Mouse (Mus musculus) CH12.LX (cell line): ENCODE data around the gene Got2. TPM values are rescaled to one million over a fixed set of nuclear protein-coding genes. Genes with fewer than 3 reads are reported as not detected.

Experiments used
- DNase-seq: peaks from one replicate; pipeline ENCODE4 v3.0.0-alpha.2; 2013; ENCODE audit errors: extremely low read depth
- H3K27ac ChIP-seq: 2 replicates; pipeline ENCODE4 v1.5.1; 2012; ENCODE audit warnings: low read depth, mild to moderate bottlenecking, control low read depth, moderate library complexity; ENCODE audit not compliant: insufficient read depth
- H3K27me3 ChIP-seq: replicated peaks from 2 replicates; pipeline ENCODE3; 2012; ENCODE audit warnings: inconsistent platforms
- H3K36me3 ChIP-seq, 2 experiments: replicated peaks in 1 of 2; 2 replicates each; pipeline versions ENCODE3 to v1.6.1; 2012; ENCODE audit warnings: inconsistent platforms in 1 of 2, low read length in 1 of 2, mild to moderate bottlenecking in 1 of 2, mixed read lengths in 1 of 2, moderate library complexity in 1 of 2; ENCODE audit not compliant: control insufficient read depth in 1 of 2, insufficient read depth in 1 of 2
- H3K4me1 ChIP-seq, 2 experiments: 2 replicates each; pipeline ENCODE4 v1.6.1; 2012; ENCODE audit warnings: inconsistent platforms in 1 of 2, moderate library complexity in 1 of 2; ENCODE audit not compliant: insufficient read depth in 2 of 2, control insufficient read depth in 1 of 2
- H3K4me2 ChIP-seq: 2 replicates; pipeline ENCODE4 v1.6.1; 2012; ENCODE audit warnings: low read depth, mild to moderate bottlenecking, control low read depth; ENCODE audit not compliant: poor library complexity, insufficient read depth, severe bottlenecking
- H3K4me3 ChIP-seq, 3 experiments: fragments of 150-350 bp in 1 of 3; sonication (generic) in 1 of 3; replicated peaks in 1 of 3; 2 replicates each; pipeline versions ENCODE3 to v1.5.1; 2011 to 2012; ENCODE audit warnings: low read depth in 2 of 3, low read length in 2 of 3, mild to moderate bottlenecking in 2 of 3, moderate library complexity in 2 of 3, control low read depth in 1 of 3, improper control_type of control experiment in 1 of 3, inconsistent platforms in 1 of 3, mixed read lengths in 1 of 3; ENCODE audit not compliant: poor library complexity in 1 of 3
- H3K79me2 ChIP-seq: replicated peaks from 2 replicates; pipeline ENCODE4 v1.6.1; 2012; ENCODE audit warnings: mild to moderate bottlenecking, moderate library complexity; ENCODE audit not compliant: control insufficient read depth, poor library complexity, insufficient read depth, severe bottlenecking; ENCODE audit errors: extremely low read depth
- H3K9ac ChIP-seq: 2 replicates; pipeline ENCODE4 v1.6.1; 2012; ENCODE audit warnings: low read depth, mild to moderate bottlenecking, control low read depth, moderate library complexity; ENCODE audit not compliant: insufficient read depth
- H3K9me3 ChIP-seq: replicated peaks from 2 replicates; pipeline ENCODE3; 2012; ENCODE audit warnings: low read length, inconsistent platforms, mixed read lengths
- BHLHE40 ChIP-seq: IDR thresholded peaks from 2 replicates; pipeline ENCODE4 v1.6.1; 2011; ENCODE audit warnings: mild to moderate bottlenecking, low read depth, low read length, improper control_type of control experiment
- CHD1 ChIP-seq: IDR thresholded peaks from 2 replicates; pipeline ENCODE4 v1.6.1; 2012; ENCODE audit warnings: low read depth, low read length, improper control_type of control experiment, inconsistent platforms
- CHD2 ChIP-seq: IDR thresholded peaks from 2 replicates; pipeline ENCODE4 v1.6.1; 2011; ENCODE audit warnings: low read length, improper control_type of control experiment
- CTCF ChIP-seq, 2 experiments: IDR thresholded peaks in 1 of 2; conservative IDR thresholded peaks in 1 of 2; 2 replicates each; pipeline ENCODE4 v1.5.1; 2011 to 2012; ENCODE audit warnings: low read depth in 2 of 2, low read length in 2 of 2, improper control_type of control experiment in 1 of 2, inconsistent platforms in 1 of 2, mild to moderate bottlenecking in 1 of 2, moderate library complexity in 1 of 2
- E2F4 ChIP-seq: IDR thresholded peaks from 2 replicates; pipeline ENCODE4 v1.6.1; 2011; ENCODE audit warnings: low read depth, low read length, improper control_type of control experiment; ENCODE audit not compliant: insufficient replicate concordance
- ELF1 ChIP-seq: IDR thresholded peaks from 2 replicates; pipeline ENCODE4 v1.6.1; 2014; ENCODE audit warnings: low read depth, mild to moderate bottlenecking, inconsistent platforms, low read length, improper control_type of control experiment
- EP300 ChIP-seq: IDR thresholded peaks from 2 replicates; pipeline ENCODE4 v1.6.1; 2011; ENCODE audit warnings: low read length, improper control_type of control experiment
- ETS1 ChIP-seq: conservative IDR thresholded peaks from 2 replicates; pipeline ENCODE4 v1.6.1; 2012; ENCODE audit warnings: low read depth, mild to moderate bottlenecking, inconsistent platforms, low read length, improper control_type of control experiment, moderate library complexity
- GABPA ChIP-seq: IDR thresholded peaks from 2 replicates; pipeline ENCODE4 v1.6.1; 2012; ENCODE audit warnings: low read depth, low read length, improper control_type of control experiment, inconsistent platforms; ENCODE audit not compliant: insufficient replicate concordance
- HCFC1 ChIP-seq: IDR thresholded peaks from 2 replicates; pipeline ENCODE4 v1.6.1; 2012; ENCODE audit warnings: low read depth, mild to moderate bottlenecking, inconsistent platforms, low read length, improper control_type of control experiment
- IRF4 ChIP-seq: IDR thresholded peaks from 2 replicates; pipeline ENCODE4 v1.6.1; 2014; ENCODE audit warnings: low read depth, mild to moderate bottlenecking, inconsistent platforms, low read length, improper control_type of control experiment
- JUN ChIP-seq: IDR thresholded peaks from 2 replicates; pipeline ENCODE4 v1.6.1; 2011; ENCODE audit warnings: low read depth, mild to moderate bottlenecking, low read length, improper control_type of control experiment, moderate library complexity; ENCODE audit not compliant: insufficient read depth
- JUND ChIP-seq: conservative IDR thresholded peaks from 2 replicates; pipeline ENCODE4 v1.6.1; 2011; ENCODE audit warnings: low read depth, low read length, improper control_type of control experiment
- KAT2A ChIP-seq: IDR thresholded peaks from 2 replicates; pipeline ENCODE4 v1.6.1; 2012; ENCODE audit warnings: low read length, improper control_type of control experiment, inconsistent platforms; ENCODE audit not compliant: insufficient replicate concordance
- MAFK ChIP-seq: IDR thresholded peaks from 2 replicates; pipeline ENCODE4 v1.6.1; 2011; ENCODE audit warnings: low read length, improper control_type of control experiment; ENCODE audit not compliant: insufficient replicate concordance
- MAX ChIP-seq: IDR thresholded peaks from 2 replicates; pipeline ENCODE4 v1.6.1; 2011; ENCODE audit warnings: low read length, improper control_type of control experiment
- MAZ ChIP-seq: IDR thresholded peaks from 2 replicates; pipeline ENCODE4 v1.6.1; 2012; ENCODE audit warnings: low read depth, mild to moderate bottlenecking, inconsistent platforms, low read length, improper control_type of control experiment, moderate library complexity
- MEF2A ChIP-seq: IDR thresholded peaks from 2 replicates; pipeline ENCODE4 v1.6.1; 2014; ENCODE audit warnings: low read depth, mild to moderate bottlenecking, inconsistent platforms, low read length, improper control_type of control experiment, borderline replicate concordance
- MXI1 ChIP-seq: IDR thresholded peaks from 2 replicates; pipeline ENCODE4 v1.6.1; 2011; ENCODE audit warnings: mild to moderate bottlenecking, low read depth, low read length, improper control_type of control experiment
- MYC ChIP-seq: IDR thresholded peaks from 2 replicates; pipeline ENCODE4 v1.6.1; 2011; ENCODE audit warnings: low read depth, mild to moderate bottlenecking, improper control_type of control experiment, low read length
- NELFE ChIP-seq: IDR thresholded peaks from 2 replicates; pipeline ENCODE4 v1.6.1; 2011; ENCODE audit warnings: low read depth, low read length, improper control_type of control experiment
- NRF1 ChIP-seq: IDR thresholded peaks from 2 replicates; pipeline ENCODE4 v1.6.1; 2014; ENCODE audit warnings: low read depth, mild to moderate bottlenecking, inconsistent platforms, low read length, improper control_type of control experiment, moderate library complexity
- PAX5 ChIP-seq: IDR thresholded peaks from 2 replicates; pipeline ENCODE4 v1.6.1; 2012; ENCODE audit warnings: low read length, inconsistent platforms, mixed read lengths
- POLR2A ChIP-seq: IDR thresholded peaks from 2 replicates; pipeline ENCODE4 v1.6.1; 2011; ENCODE audit warnings: low read depth, mild to moderate bottlenecking, improper control_type of control experiment, low read length
- POLR2AphosphoS2 ChIP-seq: IDR thresholded peaks from 2 replicates; pipeline ENCODE4 v1.6.1; 2011; ENCODE audit warnings: low read depth, low read length, improper control_type of control experiment
- RAD21 ChIP-seq: IDR thresholded peaks from 2 replicates; pipeline ENCODE4 v1.6.1; 2011; ENCODE audit warnings: low read depth, mild to moderate bottlenecking, low read length, improper control_type of control experiment, moderate library complexity
- RCOR1 ChIP-seq: conservative IDR thresholded peaks from 2 replicates; pipeline ENCODE4 v1.6.1; 2012; ENCODE audit warnings: low read depth, mild to moderate bottlenecking, inconsistent platforms, low read length, improper control_type of control experiment
- SIN3A ChIP-seq: IDR thresholded peaks from 2 replicates; pipeline ENCODE4 v1.6.1; 2012; ENCODE audit warnings: low read length, improper control_type of control experiment, inconsistent platforms
- SMC3 ChIP-seq: IDR thresholded peaks from 2 replicates; pipeline ENCODE4 v1.6.1; 2011; ENCODE audit warnings: low read depth, low read length, improper control_type of control experiment
- TBP ChIP-seq: conservative IDR thresholded peaks from 2 replicates; pipeline ENCODE4 v1.6.1; 2011; ENCODE audit warnings: low read depth, low read length, improper control_type of control experiment
- TCF12 ChIP-seq: IDR thresholded peaks from 2 replicates; pipeline ENCODE4 v1.6.1; 2014; ENCODE audit warnings: low read depth, mild to moderate bottlenecking, inconsistent platforms, low read length, improper control_type of control experiment
- UBTF ChIP-seq: IDR thresholded peaks from 2 replicates; pipeline ENCODE4 v1.6.1; 2012; ENCODE audit warnings: low read depth, mild to moderate bottlenecking, inconsistent platforms, low read length, improper control_type of control experiment, moderate library complexity
- USF1 ChIP-seq: IDR thresholded peaks from 2 replicates; pipeline ENCODE4 v1.6.1; 2014; ENCODE audit warnings: low read depth, mild to moderate bottlenecking, inconsistent platforms, low read length, improper control_type of control experiment
- USF2 ChIP-seq: conservative IDR thresholded peaks from 2 replicates; pipeline ENCODE4 v1.6.1; 2011; ENCODE audit warnings: low read depth, low read length, improper control_type of control experiment
- ZC3H11A ChIP-seq: IDR thresholded peaks from 2 replicates; pipeline ENCODE4 v1.6.1; 2012; ENCODE audit warnings: low read depth, mild to moderate bottlenecking, inconsistent platforms, low read length, improper control_type of control experiment
- ZKSCAN1 ChIP-seq: IDR thresholded peaks from 2 replicates; pipeline ENCODE4 v1.6.1; 2012; ENCODE audit warnings: low read depth, inconsistent platforms, low read length, improper control_type of control experiment, borderline replicate concordance
- ZMIZ1 ChIP-seq: IDR thresholded peaks from 2 replicates; pipeline ENCODE4 v1.6.1; 2012; ENCODE audit warnings: low read depth, mild to moderate bottlenecking, inconsistent platforms, low read length, improper control_type of control experiment
- ZNF384 ChIP-seq: IDR thresholded peaks from 2 replicates; pipeline ENCODE4 v1.6.1; 2012; ENCODE audit warnings: low read depth, low read length, improper control_type of control experiment, inconsistent platforms
- dilution Hi-C: fragments of 300-500 bp; cut with MboI; formaldehyde crosslinking; loops from 2 replicates; pipeline ENCODE4 v1.14.3; 2020; ENCODE audit warnings: low sequenced_read_pairs; ENCODE audit not compliant: extremely low pct_unique_long_range_greater_than_20kb, extremely low pct_ligation_motif_present
- in situ Hi-C: fragments of 300-500 bp; cut with MboI; formaldehyde crosslinking; loops from 3 replicates; pipeline ENCODE4 v1.14.3; 2019; ENCODE audit warnings: low sequenced_read_pairs, low pct_ligation_motif_present, low pct_unique_long_range_greater_than_20kb, mixed read lengths
- polyA plus RNA-seq: library from polyadenylated mRNA; unstranded; fragments of >175 nt; gene quantifications from 2 replicates; pipeline ENCODE4 v1.2.1, GENCODE M21; 2012; ENCODE audit warnings: low read depth; ENCODE audit not compliant: insufficient read length
- total RNA-seq, 2 experiments: library from RNA; depleted of rRNA; stranded (reverse); fragments of 300-350 nt in 1 of 2; fragments of >200 nt in 1 of 2; gene quantifications; 2 replicates each; pipeline ENCODE4 v1.2.3; 2012 to 2014

Gene Got2
- total and polyA plus RNA-seq, 3 experiments = 283 to 489 (median 303) TPM

GRCm38 (mm10) chr8:95887578-95888284 is 616 bp downstream of the Got2 start:
- Histone ChIP-seq H3K9me3 (peaks cover 2% of the 10 kb centered on the region), H3K4me2 (peak overlapping the region; percentile 99), H3K4me3 (peak overlapping the region; percentile 96 to 100 (median 98)), H3K27ac (peak overlapping the region; percentile 91), H3K79me2 (peaks cover 49% of the 10 kb centered on the region), H3K36me3 (peaks cover 0 to 5% of the 10 kb centered on the region in 2 experiments), H3K27me3 (no peaks in the 10 kb centered on the region), H3K9ac (peak overlapping the region; percentile 91), H3K4me1 (peaks cover 4 to 33% of the 10 kb centered on the region in 2 experiments)
- in situ Hi-C loops (no loop called here), dilution Hi-C loops (no loop called here)
- DNase-seq = peak; percentile 65
- peak; percentile 78 for TF ChIP-seq NRF1
- no peak for TF ChIP-seq RCOR1
- TF ChIP-seq SIN3A = peak; percentile 91
- no peak for TF ChIP-seq ZKSCAN1
- TF ChIP-seq PAX5 = no peak
- TF ChIP-seq EP300 = no peak
- no peak for TF ChIP-seq ETS1
- TF ChIP-seq MYC = peak; percentile 81; the same call in 1 of the 2 replicates
- no peak for TF ChIP-seq POLR2A
- TF ChIP-seq JUN = no peak
- no peak for TF ChIP-seq KAT2A
- peak; percentile 74; the same call in 1 of the 2 replicates for TF ChIP-seq MXI1
- no peak for TF ChIP-seq CHD1
- TF ChIP-seq USF1 = peak; percentile 80
- no peak; the same call in 1 of the 2 replicates for TF ChIP-seq MEF2A
- 0 out of 2 replicates have a peak, but pooled peaks have one; percentile 22 for TF ChIP-seq TCF12
- no peak for TF ChIP-seq JUND
- TF ChIP-seq MAZ = no peak
- 0 out of 2 replicates have a peak, but pooled peaks have one; percentile 17 for TF ChIP-seq IRF4
- TF ChIP-seq CTCF (conservative IDR thresholded peaks at IDR 0.05 in 1 of 2, IDR thresholded peaks at IDR 0.05 in 1 of 2; ENCODE audit: low read depth in 2 of 2, low read length in 2 of 2) = no peak
- TF ChIP-seq RAD21 = no peak
- no peak for TF ChIP-seq USF2
- TF ChIP-seq ZMIZ1 = peak; percentile 80; the same call in 1 of the 2 replicates
- no peak for TF ChIP-seq UBTF
- no peak for TF ChIP-seq ZC3H11A
- TF ChIP-seq SMC3 = no peak
- TF ChIP-seq TBP = no peak
- TF ChIP-seq CHD2 = peak; percentile 83
- no peak; the same call in 1 of the 2 replicates for TF ChIP-seq BHLHE40
- 0 out of 2 replicates have a peak, but pooled peaks have one; percentile 24 for TF ChIP-seq HCFC1
- no peak for TF ChIP-seq POLR2AphosphoS2
- TF ChIP-seq E2F4 = no peak
- peak; percentile 91 for TF ChIP-seq MAX
- TF ChIP-seq GABPA = no peak
- TF ChIP-seq ZNF384 = no peak
- no peak for TF ChIP-seq ELF1
- TF ChIP-seq NELFE = 0 out of 2 replicates have a peak, but pooled peaks have one; percentile 65
- TF ChIP-seq MAFK = no peak; the same call in 1 of the 2 replicates
